Mouse (Mus musculus) T-helper 2 cell (primary cell): ENCODE data around the gene Cplx3.

Source experiments
- in situ Hi-C: fragments of 300-600 bp; cut with MboI, MseI; formaldehyde crosslinking; loops from one replicate; pipeline ENCODE4 v1.15.1; 2025; ENCODE audit warnings: high pct_unique_total_duplicates

Cplx3 gene

DNA sequence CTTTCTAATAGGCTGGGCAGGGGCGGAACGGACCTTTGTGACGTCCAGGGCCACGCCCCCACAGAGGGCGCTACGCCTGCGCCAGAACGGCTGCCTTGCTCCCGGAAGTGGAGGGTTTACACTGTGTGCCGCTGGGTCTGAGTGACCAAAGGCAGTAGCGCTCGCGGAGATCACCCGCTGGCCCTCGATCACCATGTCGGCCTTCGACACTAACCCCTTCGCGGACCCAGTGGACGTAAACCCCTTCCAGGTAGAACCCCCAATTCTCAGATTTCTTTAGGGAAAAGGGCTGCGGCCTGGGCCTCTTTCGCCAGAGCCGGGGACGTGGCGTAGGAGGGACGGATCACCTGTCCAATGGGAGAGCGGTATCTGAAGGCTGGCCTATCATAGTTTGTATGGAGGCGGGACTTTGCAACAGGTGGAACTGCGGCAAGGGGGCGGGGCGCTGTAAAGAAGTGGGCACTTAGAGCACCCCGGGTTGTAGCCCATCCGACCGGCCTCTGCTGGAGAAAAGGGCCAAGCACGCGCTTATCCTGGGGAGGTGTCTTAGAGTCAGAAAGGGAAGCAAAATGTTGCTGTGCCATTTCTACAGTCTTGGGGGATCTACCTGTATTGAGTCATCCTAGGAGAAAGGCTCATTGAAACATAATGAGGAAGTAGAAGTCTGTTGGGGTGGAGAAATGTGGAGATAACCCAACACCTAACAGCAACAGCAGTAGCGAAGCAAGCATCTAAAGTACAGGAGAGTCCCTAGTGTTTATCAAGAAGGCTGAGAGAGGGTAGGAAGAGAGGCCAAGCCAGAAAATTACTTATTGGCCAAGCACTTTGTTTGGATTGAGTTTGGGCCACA lies 45.0 kb downstream of the Cplx3 start, which contains the start of gene Scamp2:
Gene Scamp2, plus strand, starts transcription at position 83 of the 850 bp plus-strand sequence.
- in situ Hi-C loops: no loop called here

DNA sequence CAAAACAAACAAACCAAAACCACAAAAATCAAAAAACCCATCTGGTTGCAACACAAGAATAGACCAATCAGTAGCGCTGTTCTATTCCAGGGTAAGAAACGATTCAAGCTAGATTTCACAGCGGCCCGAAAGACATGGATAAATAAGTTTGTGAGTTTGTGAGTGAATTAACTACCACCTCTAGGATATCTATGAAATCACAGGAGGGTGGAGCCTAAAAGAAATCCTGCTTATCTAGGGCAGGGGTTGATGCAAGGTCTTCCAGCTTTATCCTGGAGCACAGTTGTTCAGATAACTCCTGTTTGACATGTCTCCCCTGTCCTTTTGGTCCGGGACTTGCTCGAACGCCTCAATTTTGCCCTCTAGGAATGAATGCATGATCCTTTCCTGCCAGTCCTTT lies 45.8 kb downstream of the Cplx3 start:
- in situ Hi-C loops: no loop called here

DNA sequence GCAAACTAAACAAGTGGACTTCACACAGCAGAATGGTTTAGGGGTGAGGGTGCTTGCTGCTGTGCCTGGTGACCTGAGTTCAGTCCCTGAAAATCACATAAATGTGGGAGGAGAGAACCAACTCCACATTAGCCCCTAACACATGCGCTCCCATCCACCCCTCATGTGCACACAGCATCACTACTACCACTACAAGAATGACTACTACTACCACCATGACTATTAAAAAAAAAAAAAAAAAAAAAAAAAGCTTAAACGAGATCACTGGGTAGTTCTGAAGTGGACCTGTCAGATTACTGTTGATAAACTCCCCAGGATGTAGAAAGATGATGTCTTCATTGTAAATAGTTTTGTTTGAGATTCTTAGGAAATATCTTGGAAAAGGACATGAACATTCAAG lies 46.5 kb downstream of the Cplx3 start:
- in situ Hi-C loops: no loop called here

DNA sequence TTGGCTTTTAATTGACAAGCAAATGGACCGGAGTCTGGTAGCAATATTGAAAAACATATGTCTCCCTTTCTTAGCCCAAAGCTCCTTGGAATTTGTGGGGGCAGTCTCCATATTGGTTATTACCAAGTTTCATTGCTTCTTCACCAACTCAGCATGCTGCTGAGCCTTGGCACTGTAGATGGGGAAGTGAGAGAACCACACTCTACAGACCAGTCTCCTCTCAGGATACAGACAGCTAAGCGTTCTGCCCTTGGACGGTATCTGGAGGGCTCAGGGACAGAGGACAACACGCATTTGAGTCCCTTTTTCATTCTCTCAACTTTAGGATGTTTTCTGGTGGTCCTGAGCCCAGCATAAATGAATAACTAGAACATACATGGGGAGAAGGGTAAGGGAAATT lies 47.5 kb downstream of the Cplx3 start:
- in situ Hi-C loops: no loop called here

DNA sequence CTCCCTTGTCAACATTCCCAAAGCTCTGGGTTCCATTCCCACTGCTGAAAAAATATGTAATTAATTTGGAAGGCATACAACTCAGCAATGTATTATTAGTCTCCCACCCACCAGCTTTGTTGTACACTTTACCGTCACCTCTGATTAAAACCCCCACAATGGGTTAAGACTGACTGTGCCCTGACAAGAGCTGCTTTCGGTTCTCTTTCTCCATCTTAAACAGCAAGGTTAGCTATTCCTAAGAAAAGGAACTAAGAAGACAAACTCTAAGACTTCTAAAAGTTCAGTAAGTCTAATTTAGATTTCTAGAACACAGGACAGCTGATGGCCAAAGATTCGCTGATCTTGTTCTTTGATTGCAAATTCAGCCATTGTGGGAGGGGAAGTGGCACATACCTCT lies 48.9 kb downstream of the Cplx3 start:
- in situ Hi-C loops: no loop called here

DNA sequence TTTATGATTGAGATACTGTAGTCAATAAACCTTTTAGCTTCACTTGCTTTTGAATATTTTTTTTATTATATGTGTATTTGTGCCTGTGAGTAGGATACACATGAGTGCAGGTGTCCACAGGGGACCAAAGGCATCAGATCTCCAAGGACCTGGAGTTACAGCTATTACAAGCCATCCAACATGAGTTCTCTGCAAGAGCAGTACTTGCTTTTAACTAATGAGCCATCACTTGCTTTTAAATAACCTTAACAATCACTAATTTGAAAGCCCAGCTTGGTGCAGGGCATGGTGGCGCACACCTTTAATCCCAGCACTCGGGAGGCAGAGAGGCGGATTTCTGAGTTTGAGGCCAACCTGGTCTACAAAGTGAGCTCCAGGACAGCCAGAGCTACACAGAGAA lies 51.3 kb downstream of the Cplx3 start:
- in situ Hi-C loops: no loop called here

DNA sequence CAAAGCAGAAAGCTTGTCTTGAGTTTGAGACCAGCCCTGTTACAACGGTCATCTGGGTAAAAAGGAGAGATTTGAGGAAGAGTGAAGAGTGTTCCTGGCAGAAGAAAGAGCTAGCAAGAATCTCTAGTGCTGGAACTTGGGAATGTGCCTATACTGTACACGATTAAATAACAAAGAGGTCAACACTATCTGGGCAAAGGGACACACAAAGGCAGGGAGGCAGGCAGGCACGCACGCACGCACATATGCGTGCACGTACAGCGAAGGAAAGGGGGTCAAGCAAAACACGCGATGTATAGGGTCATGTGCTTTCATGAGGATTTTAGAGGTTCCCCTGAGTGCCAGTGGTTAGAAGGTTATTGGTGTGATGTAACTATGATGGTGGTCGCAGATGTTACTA lies 53.0 kb downstream of the Cplx3 start:
- in situ Hi-C loops: no loop called here

DNA sequence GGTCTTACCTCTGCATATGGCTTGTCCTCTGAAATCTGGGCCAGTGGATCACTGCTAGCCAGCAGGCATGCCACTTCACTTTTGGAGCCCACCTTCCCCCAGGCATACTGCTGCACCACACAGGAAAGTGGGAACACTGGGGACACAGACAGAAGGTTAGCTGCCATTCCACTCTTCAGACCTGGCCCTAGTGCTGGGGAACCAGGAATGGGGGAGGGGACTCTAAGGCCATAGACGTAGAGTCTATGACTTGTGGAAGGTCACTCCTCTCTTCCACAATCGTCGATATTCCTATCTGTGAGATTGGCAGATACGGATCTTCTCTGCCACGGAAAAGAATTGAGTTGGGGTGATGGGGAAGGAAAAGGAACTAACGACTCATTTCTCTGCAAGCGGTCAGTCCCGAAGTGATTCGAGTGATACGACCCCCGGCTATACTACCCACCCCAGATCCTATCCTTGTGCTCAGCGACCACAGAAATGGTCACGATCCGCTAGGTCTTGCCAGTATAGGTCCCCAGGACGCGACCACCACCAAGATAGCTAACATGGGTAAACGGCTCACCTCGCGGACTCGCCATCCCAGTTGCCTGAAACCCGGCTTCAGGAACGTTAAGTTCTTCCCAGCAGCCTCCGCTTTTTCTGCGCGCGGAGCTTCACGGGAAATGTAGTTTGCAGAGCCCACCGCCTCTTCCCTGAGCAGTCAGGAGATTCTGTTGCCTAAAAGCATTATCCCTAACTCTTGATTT lies 53.8 kb downstream of the Cplx3 start, which contains the start of gene Mpi:
Gene Mpi, minus strand, starts transcription at position 625 of the 749 bp plus-strand sequence.
- in situ Hi-C loops: no loop called here

DNA sequence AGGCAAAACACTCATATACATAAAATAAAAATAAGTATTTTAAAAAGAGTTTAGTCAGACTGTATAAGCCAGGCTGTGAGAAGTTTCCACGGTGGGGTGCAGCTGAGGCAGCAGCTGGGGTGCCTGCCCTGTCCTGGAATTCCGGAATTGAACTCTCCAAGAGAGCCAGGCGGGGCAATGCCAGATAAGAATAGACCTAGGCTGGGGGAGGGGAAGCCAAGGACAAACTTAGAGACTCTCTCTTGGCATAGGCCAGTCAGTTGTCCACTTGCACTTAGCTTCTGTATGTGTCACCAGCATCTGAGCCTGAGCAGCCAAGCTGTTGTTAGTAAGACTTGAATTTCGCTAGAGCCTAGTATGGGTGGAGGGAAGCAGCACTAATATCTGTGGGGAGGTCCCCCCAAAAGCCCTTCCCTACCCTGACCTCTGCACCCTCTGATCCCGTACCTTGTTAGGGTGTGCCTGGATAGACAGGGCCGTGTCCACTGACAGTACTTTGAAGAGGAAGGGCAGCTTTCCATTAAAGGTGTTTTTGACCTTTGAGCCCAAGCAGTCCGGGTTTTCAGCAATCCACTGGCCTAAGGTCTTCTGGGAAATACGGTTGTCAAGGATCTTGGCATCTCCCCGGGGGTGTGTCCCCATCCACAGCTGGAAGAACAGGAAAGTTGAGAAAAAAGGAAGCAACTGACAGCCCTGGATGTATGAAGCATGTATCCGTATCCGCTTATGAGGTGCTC lies 55.8 kb downstream of the Cplx3 start:
- in situ Hi-C loops: no loop called here
